Mouse (Mus musculus) olfactory bulb, adult 2 months (tissue): ENCODE results near the gene Cpxm2.

Experiments
- CTCF ChIP-seq: fragments of 200-500 bp; IDR thresholded peaks from 2 replicates; pipeline ENCODE4 v1.5.1; 2012; ENCODE audit warnings: low read depth, mild to moderate bottlenecking, low read length, moderate library complexity; ENCODE audit not compliant: insufficient read depth
- POLR2A ChIP-seq: fragments of 200-500 bp; IDR thresholded peaks from 2 replicates; pipeline ENCODE4 v1.6.1; 2012; ENCODE audit warnings: mild to moderate bottlenecking, low read depth, low read length, moderate library complexity; ENCODE audit not compliant: insufficient read depth

- TF ChIP-seq CTCF: no peak
- TF ChIP-seq POLR2A: no peak
Observed at GRCm38 (mm10) chr7:132123211-132123610, 31.3 kb downstream of the Cpxm2 start.
